20 mouse cellular contexts compared by ENCODE assay signal in genomic region chr15:93154022-93154421, GRCm38 (mm10).
DNase-seq lines count a peak whose midpoint lies in the region; ATAC-seq lines count a peak whose summit lies in the region.
"Had no signal": no experiment of that assay in that cellular context is flagged by ENCODE, and none has a peak within 500 bp of the region (broad histone marks: within the 10 kb centered on the region; RNA-seq: fewer than 3 reads in every experiment).

No protein-coding gene starts in this region.

- no peaks in the 10 kb centered on the region for H3K27me3 ChIP-seq in embryonic facial prominence, embryonic 11.5 days (ENCODE audit: control insufficient read depth, insufficient read depth, low read length)
- H3K27me3 ChIP-seq in embryonic facial prominence, embryonic 10.5 days (replicated peaks; ENCODE audit: low read depth, poor library complexity, severe bottlenecking) = no peaks in the 10 kb centered on the region
- no peaks in the 10 kb centered on the region for H3K27me3 ChIP-seq in midbrain, embryonic 14.5 days (ENCODE audit: control insufficient read depth, insufficient read depth, low read length)
- no peaks in the 10 kb centered on the region; the same call in 1 of the 2 replicates for H3K27me3 ChIP-seq in midbrain, embryonic 11.5 days (ENCODE audit: control insufficient read depth, insufficient read depth, low read length)
- H3K27me3 ChIP-seq: limb, embryonic 15.5 days; neural tube, embryonic 12.5 days had no signal

- H3K4me2 ChIP-seq in embryonic facial prominence, embryonic 11.5 days (ENCODE audit: low read depth, low read length) = no peak overlapping the region
- H3K4me2 ChIP-seq in midbrain, embryonic 14.5 days (ENCODE audit: low read length) = no peak overlapping the region
- no peak overlapping the region for H3K4me2 ChIP-seq in midbrain, embryonic 11.5 days
- H3K4me2 ChIP-seq: limb, embryonic 15.5 days; midbrain, embryonic 12.5 days; neural tube, embryonic 12.5 days had no signal

- H3K4me3 ChIP-seq in embryonic facial prominence, embryonic 11.5 days (ENCODE audit: low read depth, low read length) = no peak overlapping the region
- H3K4me3 ChIP-seq in embryonic facial prominence, embryonic 10.5 days = no peak overlapping the region
- no peak overlapping the region for H3K4me3 ChIP-seq in midbrain, embryonic 14.5 days (replicated peaks; ENCODE audit: low read depth, low read length)
- H3K4me3 ChIP-seq in midbrain, embryonic 11.5 days (ENCODE audit: low read depth, low read length) = no peak overlapping the region
- H3K4me3 ChIP-seq: limb, embryonic 15.5 days; midbrain, embryonic 12.5 days; neural tube, embryonic 12.5 days had no signal

- WGBS in embryonic facial prominence, embryonic 11.5 days = 59% methylated on average over 4 of the region's 4 CpGs
- WGBS in embryonic facial prominence, embryonic 10.5 days = 58% methylated on average over 4 of the region's 4 CpGs
- WGBS in midbrain, embryonic 14.5 days = 64% methylated on average over 4 of the region's 4 CpGs
- 62% methylated on average over 4 of the region's 4 CpGs for WGBS in midbrain, embryonic 11.5 days

- no peaks in the 10 kb centered on the region for H3K4me1 ChIP-seq in embryonic facial prominence, embryonic 11.5 days (ENCODE audit: control insufficient read depth, insufficient read depth, low read length)
- H3K4me1 ChIP-seq in embryonic facial prominence, embryonic 10.5 days = no peaks in the 10 kb centered on the region
- H3K4me1 ChIP-seq in midbrain, embryonic 14.5 days (ENCODE audit: control insufficient read depth, insufficient read depth, low read length) = 0 out of 2 replicates have a peak, but pooled peaks cover 3% of the 10 kb centered on the region
- H3K4me1 ChIP-seq in midbrain, embryonic 11.5 days (ENCODE audit: control insufficient read depth, insufficient read depth, low read length) = no peaks in the 10 kb centered on the region
- H3K4me1 ChIP-seq: limb, embryonic 15.5 days; neural tube, embryonic 12.5 days had no signal

- no peaks in the 10 kb centered on the region for H3K9me3 ChIP-seq in embryonic facial prominence, embryonic 11.5 days (replicated peaks; ENCODE audit: control insufficient read depth, low read length)
- no peaks in the 10 kb centered on the region for H3K9me3 ChIP-seq in embryonic facial prominence, embryonic 10.5 days
- H3K9me3 ChIP-seq in midbrain, embryonic 14.5 days (ENCODE audit: control insufficient read depth, low read length) = no peaks in the 10 kb centered on the region
- H3K9me3 ChIP-seq in midbrain, embryonic 11.5 days (ENCODE audit: control insufficient read depth, low read length) = no peaks in the 10 kb centered on the region
- H3K9me3 ChIP-seq: limb, embryonic 15.5 days; midbrain, embryonic 12.5 days; neural tube, embryonic 12.5 days had no signal

- no peak overlapping the region for H3K9ac ChIP-seq in embryonic facial prominence, embryonic 11.5 days (replicated peaks; ENCODE audit: low read length)
- no peak overlapping the region for H3K9ac ChIP-seq in midbrain, embryonic 14.5 days (replicated peaks; ENCODE audit: low read length)
- H3K9ac ChIP-seq in midbrain, embryonic 11.5 days (ENCODE audit: low read length) = no peak overlapping the region
- H3K9ac ChIP-seq: limb, embryonic 15.5 days; midbrain, embryonic 12.5 days; neural tube, embryonic 12.5 days had no signal

- H3K36me3 ChIP-seq in embryonic facial prominence, embryonic 11.5 days (replicated peaks; ENCODE audit: control insufficient read depth, insufficient read depth, low read depth, low read length) = no peaks in the 10 kb centered on the region
- no peaks in the 10 kb centered on the region for H3K36me3 ChIP-seq in embryonic facial prominence, embryonic 10.5 days (replicated peaks)
- H3K36me3 ChIP-seq in midbrain, embryonic 14.5 days (ENCODE audit: control insufficient read depth, insufficient read depth, low read length) = no peaks in the 10 kb centered on the region
- no peaks in the 10 kb centered on the region for H3K36me3 ChIP-seq in midbrain, embryonic 11.5 days (ENCODE audit: control insufficient read depth, insufficient read depth, low read length)
- H3K36me3 ChIP-seq: G1E; limb, embryonic 15.5 days; midbrain, embryonic 12.5 days; neural tube, embryonic 12.5 days had no signal

- DNase-seq in embryonic facial prominence, embryonic 11.5 days (ENCODE audit: low spot score) = peak; percentile 26
- DNase-seq in embryonic facial prominence, embryonic 10.5 days (ENCODE audit: low spot score) = no peak
- peak; percentile 20 for DNase-seq in kidney, postnatal 10 days
- DNase-seq in kidney, adult 11 months = no peak
- peak; percentile 59 for DNase-seq in midbrain, embryonic 14.5 days
- no peak for DNase-seq in midbrain, embryonic 11.5 days (ENCODE audit: low spot score, missing footprints)
- DNase-seq in adrenal gland, postnatal 36 days = no peak
- no peak for DNase-seq in T-cell, adult 2 months (ENCODE audit: low spot score)
- DNase-seq: B cell, adult 2 months; cerebellum, adult 9-11 months; heart, adult 18-20 months; heart, postnatal 4 days; kidney, adult 18-20 months; lung, postnatal 10 days; right cerebral cortex, adult 18-20 months; thymus, adult 18-20 months had no signal

- no peak overlapping the region for H3K27ac ChIP-seq in embryonic facial prominence, embryonic 11.5 days (replicated peaks; ENCODE audit: low read depth, low read length)
- no peak overlapping the region for H3K27ac ChIP-seq in embryonic facial prominence, embryonic 10.5 days (replicated peaks)
- H3K27ac ChIP-seq in midbrain, embryonic 14.5 days (replicated peaks; ENCODE audit: low read depth, low read length) = no peak overlapping the region
- no peak overlapping the region for H3K27ac ChIP-seq in midbrain, embryonic 11.5 days (ENCODE audit: low read depth, low read length)
- H3K27ac ChIP-seq: limb, embryonic 15.5 days; midbrain, embryonic 12.5 days; neural tube, embryonic 12.5 days had no signal

- ATAC-seq in embryonic facial prominence, embryonic 11.5 days (replicated peaks; ENCODE audit: insufficient number of reproducible peaks, low FRiP score, low TSS enrichment, low read depth) = no peak
- ATAC-seq in midbrain, embryonic 14.5 days (ENCODE audit: low FRiP score, low TSS enrichment) = no peak
- ATAC-seq in midbrain, embryonic 11.5 days (ENCODE audit: low FRiP score) = no peak

Comparison
In these comparisons a context has a peak if more than half of its experiments do, and no peak if none do; other contexts are left out.
1. DNase-seq: peak in embryonic facial prominence, embryonic 11.5 days (single experiment), kidney, postnatal 10 days (single experiment) and midbrain, embryonic 14.5 days (single experiment); none in embryonic facial prominence, embryonic 10.5 days (single experiment), kidney, adult 11 months (single experiment), midbrain, embryonic 11.5 days (single experiment), adrenal gland, postnatal 36 days (0 of 2) and T-cell, adult 2 months (single experiment).